Mouse (Mus musculus): ENCODE measurements around the gene Rnaseh2c. TPM values are rescaled to one million over a fixed set of nuclear protein-coding genes. Genes with fewer than 3 reads are reported as not detected.
A peak's percentile ranks its signal among the peaks of the same experiment; 100 is the strongest.

The Rnaseh2c gene
- polyA plus RNA-seq, 1 experiment from 2014 or later = 75.4 TPM

GRCm38 (mm10) chr19:5648401-5649297 is 47.0 kb downstream of the Rnaseh2c start:
- peaks cover 33% of the 10 kb centered on the region for H3K36me3 ChIP-seq (ENCODE audit: control insufficient read depth, insufficient read depth, low read length)

GRCm38 (mm10) chr19:5649298-5649741 is 47.6 kb downstream of the Rnaseh2c start:
- ATAC-seq = peak; percentile 15; the same call in 1 of the 2 replicates
- Histone ChIP-seq H3K36me3 (ENCODE audit: control insufficient read depth, insufficient read depth, low read length) (peaks cover 29% of the 10 kb centered on the region), H3K9me3 (ENCODE audit: control insufficient read depth, low read length) (no peaks in the 10 kb centered on the region), H3K27me3 (replicated peaks; ENCODE audit: control insufficient read depth, insufficient read depth, low read length) (peaks cover 10% of the 10 kb centered on the region), H3K27ac (ENCODE audit: low read depth, low read length) (peak overlapping the region; percentile 75; the same call in 1 of the 2 replicates), H3K4me3 (ENCODE audit: low read length) (peak overlapping the region; percentile 31; the same call in 1 of the 2 replicates), H3K4me2 (ENCODE audit: low read length) (peak overlapping the region; percentile 61), H3K9ac (ENCODE audit: low read depth, low read length) (peak overlapping the region; percentile 62), H3K4me1 (ENCODE audit: control insufficient read depth, insufficient read depth, low read depth, low read length) (peaks cover 18% of the 10 kb centered on the region)
- WGBS = 60% methylated on average over 6 of the region's 6 CpGs

More at GRCm38 (mm10) chr19:5648401-5649297, 47.0 kb downstream of the Rnaseh2c start:
- H3K27me3 ChIP-seq (replicated peaks; ENCODE audit: control insufficient read depth, insufficient read depth, low read length) = peaks cover 4% of the 10 kb centered on the region
- H3K9me3 ChIP-seq (ENCODE audit: control insufficient read depth, low read length) = no peaks in the 10 kb centered on the region
- 10% methylated on average over 26 of the region's 26 CpGs for WGBS
- peak overlapping the region; percentile 75 for H3K27ac ChIP-seq (ENCODE audit: low read depth, low read length)
- H3K4me3 ChIP-seq (ENCODE audit: low read length) = peak overlapping the region; percentile 31
- H3K9ac ChIP-seq (ENCODE audit: low read depth, low read length) = peak overlapping the region; percentile 62
- H3K4me1 ChIP-seq (ENCODE audit: control insufficient read depth, insufficient read depth, low read depth, low read length) = peaks cover 11% of the 10 kb centered on the region
- peak; percentile 94 for ATAC-seq
- peak overlapping the region; percentile 61 for H3K4me2 ChIP-seq (ENCODE audit: low read length)

GRCm38 (mm10) chr19:5651502-5652274 is 50.0 kb downstream of the Rnaseh2c start:
- Histone ChIP-seq H3K36me3 (ENCODE audit: control insufficient read depth, insufficient read depth, low read length) (peaks cover 12% of the 10 kb centered on the region), H3K27ac (ENCODE audit: low read depth, low read length) (no peak overlapping the region), H3K27me3 (replicated peaks; ENCODE audit: control insufficient read depth, insufficient read depth, low read length) (peaks cover 23% of the 10 kb centered on the region), H3K4me2 (ENCODE audit: low read length) (no peak overlapping the region), H3K9ac (ENCODE audit: low read depth, low read length) (no peak overlapping the region), H3K9me3 (ENCODE audit: control insufficient read depth, low read length) (no peaks in the 10 kb centered on the region), H3K4me1 (ENCODE audit: control insufficient read depth, insufficient read depth, low read depth, low read length) (peaks cover 22% of the 10 kb centered on the region), H3K4me3 (ENCODE audit: low read length) (no peak overlapping the region)
- no peak for ATAC-seq
- WGBS = 69% methylated on average over 13 of the region's 13 CpGs

- 81% methylated on average over 6 of the region's 6 CpGs for WGBS
- no peak overlapping the region for H3K4me3 ChIP-seq (ENCODE audit: low read length)
- no peak for ATAC-seq
Measured at GRCm38 (mm10) chr19:5652570-5652969, 50.9 kb downstream of the Rnaseh2c start.

GRCm38 (mm10) chr19:5653969-5654719 is 52.5 kb downstream of the Rnaseh2c start:
- WGBS = 8% methylated on average over 62 of the region's 62 CpGs
- Histone ChIP-seq H3K27ac (ENCODE audit: low read depth, low read length) (no peak overlapping the region), H3K27me3 (replicated peaks; ENCODE audit: control insufficient read depth, insufficient read depth, low read length) (peaks cover 23% of the 10 kb centered on the region), H3K4me2 (ENCODE audit: low read length) (peak overlapping the region; percentile 79), H3K4me1 (ENCODE audit: control insufficient read depth, insufficient read depth, low read depth, low read length) (peaks cover 13% of the 10 kb centered on the region), H3K9me3 (ENCODE audit: control insufficient read depth, low read length) (no peaks in the 10 kb centered on the region), H3K4me3 (ENCODE audit: low read length) (peak overlapping the region; percentile 49), H3K9ac (ENCODE audit: low read depth, low read length) (peak overlapping the region; percentile 65), H3K36me3 (ENCODE audit: control insufficient read depth, insufficient read depth, low read length) (no peaks in the 10 kb centered on the region)
- peak; percentile 49 for ATAC-seq

More at GRCm38 (mm10) chr19:5652570-5652969, 50.9 kb downstream of the Rnaseh2c start:
- Histone ChIP-seq H3K27me3 (replicated peaks; ENCODE audit: control insufficient read depth, insufficient read depth, low read length) (peaks cover 23% of the 10 kb centered on the region), H3K9me3 (ENCODE audit: control insufficient read depth, low read length) (no peaks in the 10 kb centered on the region), H3K4me2 (ENCODE audit: low read length) (no peak overlapping the region), H3K9ac (ENCODE audit: low read depth, low read length) (no peak overlapping the region), H3K36me3 (ENCODE audit: control insufficient read depth, insufficient read depth, low read length) (peaks cover 3% of the 10 kb centered on the region), H3K4me1 (ENCODE audit: control insufficient read depth, insufficient read depth, low read depth, low read length) (peaks cover 22% of the 10 kb centered on the region), H3K27ac (ENCODE audit: low read depth, low read length) (no peak overlapping the region)

- ATAC-seq = peak; percentile 34; the same call in 1 of the 2 replicates
Measured at GRCm38 (mm10) chr19:5654720-5655298, 53.1 kb downstream of the Rnaseh2c start.

More at GRCm38 (mm10) chr19:5654720-5655298, 53.1 kb downstream of the Rnaseh2c start:
- Histone ChIP-seq H3K4me2 (ENCODE audit: low read length) (peak overlapping the region; percentile 79), H3K27ac (ENCODE audit: low read depth, low read length) (no peak overlapping the region), H3K36me3 (ENCODE audit: control insufficient read depth, insufficient read depth, low read length) (no peaks in the 10 kb centered on the region), H3K4me3 (ENCODE audit: low read length) (peak overlapping the region; percentile 49), H3K4me1 (ENCODE audit: control insufficient read depth, insufficient read depth, low read depth, low read length) (peaks cover 11% of the 10 kb centered on the region), H3K9me3 (ENCODE audit: control insufficient read depth, low read length) (no peaks in the 10 kb centered on the region), H3K27me3 (replicated peaks; ENCODE audit: control insufficient read depth, insufficient read depth, low read length) (peaks cover 23% of the 10 kb centered on the region), H3K9ac (ENCODE audit: low read depth, low read length) (peak overlapping the region; percentile 58)
- WGBS = 12% methylated on average over 43 of the region's 43 CpGs

Other genes with a start within 250 kb of the Rnaseh2c start
- gene Eif1ad, start 235.1 kb upstream of the Rnaseh2c start, polyA plus RNA-seq (2015; fragmentation: Nextera tagmentation; extraction: Ambion mirVana) = 40.6 and 44.4 TPM in 2 replicates
- 315 and 333 TPM in 2 replicates for gene Banf1, start 234.7 kb upstream of the Rnaseh2c start, polyA plus RNA-seq (2015; fragmentation: Nextera tagmentation; extraction: Ambion mirVana)
- 58.8 and 66.0 TPM in 2 replicates for gene Sart1, start 213.2 kb upstream of the Rnaseh2c start, polyA plus RNA-seq (2015; fragmentation: Nextera tagmentation; extraction: Ambion mirVana)
- gene Tsga10ip, start 199.3 kb upstream of the Rnaseh2c start, polyA plus RNA-seq (2015; fragmentation: Nextera tagmentation; extraction: Ambion mirVana) = 0.36 TPM in 1 of 2 replicates, not detected in the other
- 301 and 318 TPM in 2 replicates for gene Drap1, start 176.9 kb upstream of the Rnaseh2c start, polyA plus RNA-seq (2015; fragmentation: Nextera tagmentation; extraction: Ambion mirVana)
- 38.5 and 72.7 TPM in 2 replicates for gene AI837181, start 176.7 kb upstream of the Rnaseh2c start, polyA plus RNA-seq (2015; fragmentation: Nextera tagmentation; extraction: Ambion mirVana)
- gene Fosl1, start 154.3 kb upstream of the Rnaseh2c start, polyA plus RNA-seq (2015; fragmentation: Nextera tagmentation; extraction: Ambion mirVana) = not detected in 2 replicates
- 11.4 and 12.4 TPM in 2 replicates for gene Ccdc85b, start 144.0 kb upstream of the Rnaseh2c start, polyA plus RNA-seq (2015; fragmentation: Nextera tagmentation; extraction: Ambion mirVana)
- 147 and 153 TPM in 2 replicates for gene Fibp, start 141.3 kb upstream of the Rnaseh2c start, polyA plus RNA-seq (2015; fragmentation: Nextera tagmentation; extraction: Ambion mirVana)
- gene Ctsw, start 133.4 kb upstream of the Rnaseh2c start, polyA plus RNA-seq (2015; fragmentation: Nextera tagmentation; extraction: Ambion mirVana) = 4.5 TPM in 2 replicates
- 44.2 and 53.1 TPM in 2 replicates for gene Efemp2, start 127.9 kb upstream of the Rnaseh2c start, polyA plus RNA-seq (2015; fragmentation: Nextera tagmentation; extraction: Ambion mirVana)
- 50.9 and 54.5 TPM in 2 replicates for gene Mus81, start 113.5 kb upstream of the Rnaseh2c start, polyA plus RNA-seq (2015; fragmentation: Nextera tagmentation; extraction: Ambion mirVana)
- gene Cfl1, start 111.4 kb upstream of the Rnaseh2c start, polyA plus RNA-seq (2015; fragmentation: Nextera tagmentation; extraction: Ambion mirVana) = 3,487 and 3,609 TPM in 2 replicates
- gene 1700020D05Rik, start 98.1 kb upstream of the Rnaseh2c start, polyA plus RNA-seq (2015; fragmentation: Nextera tagmentation; extraction: Ambion mirVana) = 0.15 TPM in 1 of 2 replicates, not detected in the other
- gene Snx32, start 91.3 kb upstream of the Rnaseh2c start, polyA plus RNA-seq (2015; fragmentation: Nextera tagmentation; extraction: Ambion mirVana) = 92.7 and 101 TPM in 2 replicates
- 0.11 and 0.20 TPM in 2 replicates for gene Ovol1, start 41.2 kb upstream of the Rnaseh2c start, polyA plus RNA-seq (2015; fragmentation: Nextera tagmentation; extraction: Ambion mirVana)
- gene Ap5b1, start 33.8 kb upstream of the Rnaseh2c start, polyA plus RNA-seq (2015; fragmentation: Nextera tagmentation; extraction: Ambion mirVana) = 3.4 and 3.5 TPM in 2 replicates
- gene Kat5, start 8.4 kb downstream of the Rnaseh2c start, polyA plus RNA-seq (2015; fragmentation: Nextera tagmentation; extraction: Ambion mirVana) = 63.3 and 70.6 TPM in 2 replicates
- 35.7 and 38.7 TPM in 2 replicates for gene Rela, start 35.6 kb downstream of the Rnaseh2c start, polyA plus RNA-seq (2015; fragmentation: Nextera tagmentation; extraction: Ambion mirVana)
- gene Sipa1, start 61.8 kb downstream of the Rnaseh2c start, polyA plus RNA-seq (2015; fragmentation: Nextera tagmentation; extraction: Ambion mirVana) = 14.3 and 19.1 TPM in 2 replicates
- gene Map3k11, start 86.9 kb downstream of the Rnaseh2c start, polyA plus RNA-seq (2015; fragmentation: Nextera tagmentation; extraction: Ambion mirVana) = 9.2 and 13.2 TPM in 2 replicates
- gene Pcnx3, start 87.0 kb downstream of the Rnaseh2c start, polyA plus RNA-seq (2015; fragmentation: Nextera tagmentation; extraction: Ambion mirVana) = 22.6 and 24.8 TPM in 2 replicates
- gene Kcnk7, start 102.5 kb downstream of the Rnaseh2c start, polyA plus RNA-seq (2015; fragmentation: Nextera tagmentation; extraction: Ambion mirVana) = not detected in 2 replicates
- gene Ehbp1l1, start 124.4 kb downstream of the Rnaseh2c start, polyA plus RNA-seq (2015; fragmentation: Nextera tagmentation; extraction: Ambion mirVana) = 21.6 and 29.7 TPM in 2 replicates
- gene Fam89b, start 127.8 kb downstream of the Rnaseh2c start, polyA plus RNA-seq (2015; fragmentation: Nextera tagmentation; extraction: Ambion mirVana) = 118 and 128 TPM in 2 replicates
- gene Ltbp3, start 139.0 kb downstream of the Rnaseh2c start, polyA plus RNA-seq (2015; fragmentation: Nextera tagmentation; extraction: Ambion mirVana) = 11.6 and 15.4 TPM in 2 replicates
- 83.2 and 93.9 TPM in 2 replicates for gene Scyl1, start 169.5 kb downstream of the Rnaseh2c start, polyA plus RNA-seq (2015; fragmentation: Nextera tagmentation; extraction: Ambion mirVana)